Comparison of ENCODE assay signal across 8 mouse cellular contexts in genomic region chr17:9894828-9895685, GRCm38 (mm10).
A peak's percentile ranks its signal among the peaks of the same experiment; 100 is the strongest.
DNase-seq lines count a peak whose midpoint lies in the region; ATAC-seq and TF ChIP-seq lines count a peak whose summit lies in the region.

No protein-coding gene starts in this region.

- no peaks in the 10 kb centered on the region for H3K9me3 ChIP-seq in hindbrain, embryonic 13.5 days
- H3K9me3 ChIP-seq in hindbrain, postnatal 0 days (ENCODE audit: low read length) = no peaks in the 10 kb centered on the region

- no peak for ATAC-seq in hindbrain, embryonic 13.5 days (ENCODE audit: low FRiP score)
- ATAC-seq in hindbrain, postnatal 0 days = no peak

- peaks cover 27% of the 10 kb centered on the region for H3K4me1 ChIP-seq in hindbrain, embryonic 13.5 days (replicated peaks)
- H3K4me1 ChIP-seq in hindbrain, postnatal 0 days (ENCODE audit: insufficient read depth, low read length) = peaks cover 6% of the 10 kb centered on the region; the same call in 1 of the 2 replicates

- 65% methylated on average over 19 of the region's 19 CpGs for WGBS in hindbrain, embryonic 13.5 days
- 64% methylated on average over 19 of the region's 19 CpGs for WGBS in hindbrain, postnatal 0 days

- peak overlapping the region; percentile 35; the same call in 1 of the 2 replicates for H3K27ac ChIP-seq in hindbrain, embryonic 13.5 days
- no peak overlapping the region for H3K27ac ChIP-seq in hindbrain, postnatal 0 days

- H3K36me3 ChIP-seq in hindbrain, embryonic 13.5 days = no peaks in the 10 kb centered on the region
- H3K36me3 ChIP-seq in hindbrain, postnatal 0 days (ENCODE audit: insufficient read depth, low read length) = no peaks in the 10 kb centered on the region

- DNase-seq in hindbrain, postnatal 0 days (ENCODE audit: low spot score) = no peak
- peak; percentile 76 for DNase-seq in gastrocnemius, postnatal 25 days
- peak; percentile 74 to 89 for DNase-seq in kidney, adult 8-10 months
- peak; percentile 94 for DNase-seq in lung, postnatal 25 days (ENCODE audit: low spot score)
- DNase-seq in left cerebral cortex, postnatal 14 days (ENCODE audit: low spot score in 2 of 2) = no peak
- no peak for DNase-seq in frontal cortex, adult 2 months (ENCODE audit: extremely low spot score in 1 of 2, low spot score in 1 of 2)
- DNase-seq in cerebellum, postnatal 14 days = no peak

- no peak overlapping the region for H3K4me3 ChIP-seq in hindbrain, embryonic 13.5 days
- H3K4me3 ChIP-seq in hindbrain, postnatal 0 days (ENCODE audit: low read length) = no peak overlapping the region

- no peak overlapping the region for H3K4me2 ChIP-seq in hindbrain, embryonic 13.5 days
- H3K4me2 ChIP-seq in hindbrain, postnatal 0 days (ENCODE audit: low read depth, low read length) = no peak overlapping the region

- no peak for TF ChIP-seq CTCF in hindbrain, postnatal 0 days (IDR thresholded peaks at IDR 0.05; ENCODE audit: low read depth)

- no peak overlapping the region for H3K9ac ChIP-seq in hindbrain, embryonic 13.5 days
- H3K9ac ChIP-seq in hindbrain, postnatal 0 days (replicated peaks; ENCODE audit: low read length) = no peak overlapping the region

- intact Hi-C loops in left cerebral cortex, postnatal 14 days (cut with DNase I) = no loop called here

- 0 out of 2 replicates have a peak, but pooled peaks cover 4% of the 10 kb centered on the region for H3K27me3 ChIP-seq in hindbrain, embryonic 13.5 days
- no peaks in the 10 kb centered on the region for H3K27me3 ChIP-seq in hindbrain, postnatal 0 days (ENCODE audit: insufficient read depth, low read length)

Comparison
In these comparisons a context has a peak if more than half of its experiments do, and no peak if none do; other contexts are left out.
1. DNase-seq: peak in gastrocnemius, postnatal 25 days (single experiment), kidney, adult 8-10 months (2 of 2) and lung, postnatal 25 days (single experiment); none in hindbrain, postnatal 0 days (single experiment), left cerebral cortex, postnatal 14 days (0 of 2), frontal cortex, adult 2 months (0 of 2) and cerebellum, postnatal 14 days (0 of 2).